Mouse (Mus musculus): ENCODE data around the gene Gm20738. TPM values are rescaled to one million over a fixed set of nuclear protein-coding genes. Genes with fewer than 3 reads are reported as not detected.
"Not testable (repeated sequence)": the region's sequence is repeated elsewhere in the genome, so short reads cannot be mapped to it uniquely, and the experiment has no call there.

Gm20738 gene
- total RNA-seq (2014; rRNA removed) = not detected in 2 replicates
- polyA plus RNA-seq (2015; fragmentation: Nextera tagmentation; extraction: Ambion mirVana) = not detected in 2 replicates

DNA sequence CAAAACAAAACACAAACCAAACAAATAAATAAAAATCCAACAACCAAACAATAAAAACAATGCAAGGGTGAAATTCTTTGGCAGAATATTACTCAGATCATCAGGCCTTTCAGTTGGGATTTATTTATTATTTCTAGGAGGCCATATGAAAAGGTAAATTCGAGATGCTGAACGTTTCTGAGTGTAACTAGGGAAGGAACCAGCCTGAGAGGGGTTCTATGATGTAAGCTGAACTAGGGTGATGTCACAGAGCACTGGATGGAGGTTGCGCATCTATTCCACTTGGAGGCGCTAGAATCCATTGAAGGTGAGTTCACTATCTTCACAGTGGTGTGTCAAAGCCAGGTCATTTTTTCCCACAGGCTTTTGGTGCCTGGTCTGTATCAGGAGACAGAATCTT lies at the start of gene Gm20738:
Gene Gm20738, plus strand, starts transcription at position 301 of the 400 bp plus-strand sequence.
- not testable (repeated sequence) for H3K27ac ChIP-seq; H3K9ac ChIP-seq (replicated peaks; ENCODE audit: low read length); H3K4me2 ChIP-seq (ENCODE audit: low read depth, low read length); H3K36me3 ChIP-seq (ENCODE audit: insufficient read depth, low read length); H3K4me1 ChIP-seq (ENCODE audit: insufficient read depth, low read length); DNase-seq (ENCODE audit: low spot score); H3K4me3 ChIP-seq (ENCODE audit: low read length); H3K9me3 ChIP-seq (ENCODE audit: low read length); ATAC-seq; H3K27me3 ChIP-seq (ENCODE audit: insufficient read depth, low read length)
- WGBS = no CpG with 5 or more reads among the region's 4 CpGs

Data from hindbrain, postnatal 0 days (tissue).